In the genomic region with DNA sequence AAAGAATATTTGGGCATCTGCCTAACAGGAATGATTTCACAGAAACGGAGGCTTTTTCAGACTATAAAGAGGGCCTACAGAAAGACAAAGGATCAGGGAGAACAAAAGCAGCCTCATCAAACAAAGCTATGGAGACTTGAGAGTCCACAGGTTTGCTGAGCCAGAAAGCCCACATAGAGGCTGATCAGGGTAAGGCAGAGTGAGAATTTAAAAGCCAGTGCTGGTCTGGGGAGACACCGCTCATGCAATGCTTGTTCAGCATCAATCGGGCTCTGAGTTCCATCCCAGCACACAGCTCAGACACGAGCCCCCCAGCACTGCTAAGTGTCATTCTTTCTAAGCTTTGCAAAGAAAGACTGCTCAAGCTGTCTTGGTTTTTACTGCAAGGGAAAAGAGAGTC, we compare ENCODE assay signal across 22 mouse cellular contexts.
DNase-seq lines count a peak whose midpoint lies in the region; ATAC-seq and TF ChIP-seq lines count a peak whose summit lies in the region.
"Had no signal": no experiment of that assay in that cellular context is flagged by ENCODE, and none has a peak within 500 bp of the region (broad histone marks: within the 10 kb centered on the region; RNA-seq: fewer than 3 reads in every experiment).

No protein-coding gene starts in this region.

- no peaks in the 10 kb centered on the region for H3K27me3 ChIP-seq in kidney, adult 2 months (replicated peaks; ENCODE audit: control insufficient read depth, insufficient read depth, low read length)
- no peaks in the 10 kb centered on the region for H3K27me3 ChIP-seq in kidney, embryonic 15.5 days
- H3K27me3 ChIP-seq in forebrain, postnatal 0 days (ENCODE audit: insufficient read depth, low read length): no peaks in the 10 kb centered on the region
- H3K27me3 ChIP-seq: embryonic facial prominence, embryonic 15.5 days; liver, embryonic 15.5 days; Patski had no signal

- no peaks in the 10 kb centered on the region for H3K36me3 ChIP-seq in kidney, adult 2 months (ENCODE audit: control insufficient read depth, insufficient read depth, low read length)
- H3K36me3 ChIP-seq in kidney, embryonic 15.5 days: peaks cover 37% of the 10 kb centered on the region
- H3K36me3 ChIP-seq in forebrain, postnatal 0 days (ENCODE audit: insufficient read depth): no peaks in the 10 kb centered on the region
- H3K36me3 ChIP-seq: liver, embryonic 15.5 days had no signal

- peak overlapping the region; percentile 64 for H3K27ac ChIP-seq in kidney, adult 2 months (ENCODE audit: insufficient read depth, low read depth, low read length)
- H3K27ac ChIP-seq in kidney, embryonic 15.5 days: no peak overlapping the region
- peak overlapping the region; percentile 58 for H3K27ac ChIP-seq in forebrain, postnatal 0 days (ENCODE audit: low read depth, low read length)
- H3K27ac ChIP-seq: embryonic facial prominence, embryonic 15.5 days; gastrocnemius, adult 2 months; liver, embryonic 15.5 days; macrophage had no signal

- ATAC-seq in kidney, embryonic 15.5 days (replicated peaks; ENCODE audit: low FRiP score): no peak
- ATAC-seq in forebrain, postnatal 0 days: peak; percentile 50
- ATAC-seq: CD4-positive, CD25-positive, alpha-beta regulatory T cell, adult 4 months; hindbrain, embryonic 16.5 days; Patski had no signal

- no peak overlapping the region for H3K9ac ChIP-seq in kidney, embryonic 15.5 days
- H3K9ac ChIP-seq in forebrain, postnatal 0 days: no peak overlapping the region
- H3K9ac ChIP-seq: embryonic facial prominence, embryonic 15.5 days; liver, embryonic 15.5 days had no signal

- H3K9me3 ChIP-seq in kidney, embryonic 15.5 days (replicated peaks): no peaks in the 10 kb centered on the region
- H3K9me3 ChIP-seq in forebrain, postnatal 0 days (ENCODE audit: low read length): no peaks in the 10 kb centered on the region
- H3K9me3 ChIP-seq: embryonic facial prominence, embryonic 15.5 days; liver, embryonic 15.5 days had no signal

- H3K4me3 ChIP-seq in kidney, adult 2 months (ENCODE audit: insufficient read depth, low read depth, low read length): no peak overlapping the region
- H3K4me3 ChIP-seq in kidney, embryonic 15.5 days (replicated peaks): no peak overlapping the region
- H3K4me3 ChIP-seq in forebrain, postnatal 0 days (ENCODE audit: low read depth, low read length): no peak overlapping the region
- H3K4me3 ChIP-seq: embryonic facial prominence, embryonic 15.5 days; gastrocnemius, adult 2 months; liver, embryonic 15.5 days had no signal

- no peak for TF ChIP-seq CTCF in kidney, adult 2 months (conservative IDR thresholded peaks at IDR 0.05; ENCODE audit: insufficient read depth, insufficient read length, low read depth, low read length)
- no peak for TF ChIP-seq CTCF in brain, embryonic 14.5 days (IDR thresholded peaks at IDR 0.05; ENCODE audit: borderline replicate concordance, extremely low read depth, insufficient read depth, insufficient read length)
- no peak for TF ChIP-seq CTCF in forebrain, postnatal 0 days (IDR thresholded peaks at IDR 0.05; ENCODE audit: low read depth)

- 77% methylated on average over 4 of the region's 4 CpGs for WGBS in kidney, adult 2 months
- WGBS in kidney, embryonic 15.5 days: 90% methylated on average over 4 of the region's 4 CpGs
- 25% methylated on average over 4 of the region's 4 CpGs for WGBS in forebrain, postnatal 0 days

- peaks cover 14% of the 10 kb centered on the region; the same call in 1 of the 2 replicates for H3K4me1 ChIP-seq in kidney, adult 2 months (ENCODE audit: control insufficient read depth, insufficient read depth, low read length)
- H3K4me1 ChIP-seq in kidney, embryonic 15.5 days: no peaks in the 10 kb centered on the region
- H3K4me1 ChIP-seq in forebrain, postnatal 0 days (ENCODE audit: insufficient read depth): no peaks in the 10 kb centered on the region
- H3K4me1 ChIP-seq: embryonic facial prominence, embryonic 15.5 days; liver, embryonic 15.5 days had no signal

- no peak overlapping the region for H3K4me2 ChIP-seq in kidney, embryonic 15.5 days
- no peak overlapping the region for H3K4me2 ChIP-seq in forebrain, postnatal 0 days (ENCODE audit: low read depth)
- H3K4me2 ChIP-seq: embryonic facial prominence, embryonic 15.5 days; heart, embryonic 11.5 days; liver, embryonic 15.5 days had no signal

- DNase-seq in embryo, embryonic 10.5 days (ENCODE audit: low spot score): peak; percentile 22
- DNase-seq in embryo, embryonic 11 days: no peak
- DNase-seq in kidney, adult 2 months: no peak
- peak; percentile 42 for DNase-seq in brain, embryonic 14.5 days (ENCODE audit: low read depth)
- DNase-seq in forebrain, postnatal 0 days: peak; percentile 35
- DNase-seq in liver: no peak
- DNase-seq: adrenal gland, postnatal 14 days; cerebellum, adult 11-12 months; cerebellum, postnatal 36 days; gastrocnemius, adult 2 months; heart, postnatal 10 days; layer of hippocampus, postnatal 36 days; right cerebral cortex, adult 18-20 months; thymus, postnatal 14 days had no signal

- no peak for TF ChIP-seq POLR2A in kidney, adult 2 months (IDR thresholded peaks at IDR 0.05; ENCODE audit: low read depth, low read length)
- TF ChIP-seq POLR2A in brain, embryonic 14.5 days (IDR thresholded peaks at IDR 0.05; ENCODE audit: borderline replicate concordance, extremely low read depth, insufficient read depth, insufficient read length, poor library complexity, severe bottlenecking): no peak

Comparison
In these comparisons a context has a peak if more than half of its experiments do, and no peak if none do; other contexts are left out.
1. DNase-seq: peak in embryo, embryonic 10.5 days (single experiment), brain, embryonic 14.5 days (single experiment) and forebrain, postnatal 0 days (single experiment); none in embryo, embryonic 11 days (single experiment), kidney, adult 2 months (single experiment) and liver (single experiment).